Mouse (Mus musculus): Measurements from ENCODE around the gene Akr1c6.
"Not testable (repeated sequence)": the region's sequence is repeated elsewhere in the genome, so short reads cannot be mapped to it uniquely, and the experiment has no call there.

Akr1c6 gene

DNA sequence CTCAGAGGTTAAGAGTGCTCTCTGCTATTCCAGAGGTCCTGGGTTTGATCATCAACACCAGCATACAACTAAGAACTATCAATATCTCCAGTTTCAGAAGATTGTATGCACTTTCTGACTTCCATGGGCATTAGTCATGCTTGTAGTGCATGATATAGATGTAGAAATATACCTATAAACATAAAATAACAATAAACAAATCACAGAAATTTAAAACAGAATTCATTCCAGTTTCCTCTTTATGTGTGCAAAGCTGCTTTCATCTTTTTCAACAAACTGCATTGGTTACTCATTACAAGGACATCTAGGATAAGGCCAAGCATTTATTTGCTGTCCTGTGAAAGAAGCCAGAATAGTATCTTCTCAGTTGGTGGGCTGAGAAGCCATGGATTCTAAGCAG lies at the start of gene Akr1c6:
Akr1c6 (plus strand) TSS at position 301 of the 400 bp plus-strand sequence.
- DNase-seq (ENCODE audit: low spot score in 2 of 2): no peak

DNA sequence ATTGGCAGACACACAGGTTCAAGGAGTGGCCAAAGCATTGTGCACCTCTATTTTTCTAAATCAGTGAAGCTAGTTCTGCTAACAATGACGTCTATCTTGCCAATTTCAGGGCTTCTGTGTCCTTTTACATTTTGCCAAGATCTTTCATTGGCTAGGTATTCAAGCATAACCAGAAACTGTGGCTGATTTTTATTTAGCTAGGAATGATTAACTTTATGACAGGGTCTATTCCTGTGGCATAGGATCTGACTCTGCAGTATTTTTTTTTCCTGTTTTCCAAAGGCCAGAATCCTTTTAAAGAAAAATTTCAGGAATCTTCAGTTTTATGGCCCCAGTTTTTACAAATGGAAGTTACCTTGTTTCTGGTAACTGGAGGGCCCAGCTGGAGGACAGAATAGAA lies 49.2 kb upstream of the Akr1c6 start:
- DNase-seq (ENCODE audit: low spot score in 2 of 2): no peak

DNA sequence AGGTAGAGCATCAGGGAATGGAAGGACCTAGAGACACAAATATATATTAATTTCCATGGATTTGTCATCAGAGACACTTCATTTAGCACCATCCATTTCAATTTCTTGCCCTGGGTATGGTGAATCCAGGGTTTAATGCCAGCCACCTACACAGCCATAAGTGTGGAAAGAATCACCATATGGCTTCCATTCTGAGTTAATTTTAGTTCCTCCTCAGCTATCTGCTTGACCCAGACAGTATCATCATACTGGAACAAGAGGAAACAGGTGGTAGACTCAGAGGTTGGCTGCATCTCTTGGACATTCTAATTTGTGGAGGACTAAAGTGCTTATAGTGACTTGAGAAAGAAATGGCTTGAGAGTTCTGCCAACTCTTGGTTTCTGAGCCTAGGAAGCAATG lies 48.6 kb upstream of the Akr1c6 start:
- no peak for DNase-seq (ENCODE audit: low spot score in 2 of 2)

DNA sequence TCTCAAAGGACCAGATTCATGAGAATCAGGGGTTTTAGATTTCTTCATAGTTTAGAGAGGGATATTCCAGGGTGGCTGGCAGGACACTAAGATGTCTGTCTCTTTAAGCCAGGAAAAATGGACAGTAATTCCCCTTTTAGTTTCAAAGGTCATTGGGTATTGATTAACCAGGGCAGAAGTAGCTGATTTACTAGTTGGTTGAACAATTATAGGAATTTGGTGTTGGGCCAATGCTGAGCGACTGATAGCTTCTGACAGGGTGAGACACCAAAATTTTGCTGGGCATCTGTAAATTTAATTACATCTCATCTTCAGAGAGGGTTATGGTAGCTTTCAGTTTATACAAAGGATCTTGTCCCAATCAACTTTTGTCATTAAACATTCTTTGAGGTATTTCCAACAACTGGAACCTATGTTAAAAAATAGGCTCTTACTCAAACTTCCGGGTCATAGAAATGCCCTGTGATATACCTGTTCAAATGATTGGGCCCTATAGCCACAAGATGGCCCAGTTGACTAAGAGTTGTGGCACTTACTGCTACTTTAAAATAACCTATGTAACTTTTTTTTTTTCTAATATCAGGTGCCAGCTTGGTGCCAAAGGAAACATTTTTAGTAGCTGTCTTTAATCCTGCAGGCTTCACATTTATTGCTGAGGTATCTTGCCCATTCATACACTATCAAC lies 45.2 kb upstream of the Akr1c6 start:
- DNase-seq (ENCODE audit: low spot score in 2 of 2): no peak

DNA sequence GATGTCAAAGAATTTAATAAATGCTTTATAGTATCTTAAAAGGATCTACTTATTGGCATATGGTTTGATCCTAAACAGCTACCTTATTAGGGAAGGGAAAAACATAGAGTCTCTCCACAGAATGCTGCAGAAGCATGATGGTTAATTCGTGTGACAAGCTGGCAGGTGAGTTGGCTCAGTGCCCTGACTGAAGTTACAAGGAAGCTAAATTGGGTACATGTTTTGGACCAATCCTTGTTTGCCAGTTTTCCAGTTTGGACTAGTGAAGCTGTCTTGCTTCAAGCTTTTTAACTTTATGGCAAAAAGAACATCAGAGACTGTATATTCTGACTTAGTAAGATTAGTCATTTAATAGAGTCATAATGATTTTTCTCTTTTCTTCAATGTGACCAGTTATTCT lies 33.7 kb upstream of the Akr1c6 start:
- DNase-seq (ENCODE audit: low spot score in 2 of 2): not testable (repeated sequence)

DNA sequence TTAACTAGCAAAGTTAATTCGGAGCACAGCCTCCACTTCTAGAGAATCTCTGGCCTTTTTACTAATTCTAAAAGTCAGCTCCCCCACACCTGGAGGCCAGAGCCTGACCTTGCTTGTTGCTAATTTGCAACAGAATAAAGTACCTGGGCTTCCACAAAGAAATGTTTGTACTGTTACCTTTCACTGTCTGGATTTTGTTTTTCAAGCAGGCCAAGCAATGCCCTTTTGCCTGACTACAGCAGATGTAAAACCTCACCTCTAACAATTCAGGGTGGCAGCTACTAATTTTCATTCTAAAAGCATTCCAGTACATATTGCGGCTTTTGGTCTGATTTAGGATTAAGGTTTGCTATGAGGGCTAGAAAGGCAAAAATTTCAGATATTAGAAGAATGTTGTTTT lies 33.3 kb upstream of the Akr1c6 start:
- no peak for DNase-seq (ENCODE audit: low spot score in 2 of 2)

DNA sequence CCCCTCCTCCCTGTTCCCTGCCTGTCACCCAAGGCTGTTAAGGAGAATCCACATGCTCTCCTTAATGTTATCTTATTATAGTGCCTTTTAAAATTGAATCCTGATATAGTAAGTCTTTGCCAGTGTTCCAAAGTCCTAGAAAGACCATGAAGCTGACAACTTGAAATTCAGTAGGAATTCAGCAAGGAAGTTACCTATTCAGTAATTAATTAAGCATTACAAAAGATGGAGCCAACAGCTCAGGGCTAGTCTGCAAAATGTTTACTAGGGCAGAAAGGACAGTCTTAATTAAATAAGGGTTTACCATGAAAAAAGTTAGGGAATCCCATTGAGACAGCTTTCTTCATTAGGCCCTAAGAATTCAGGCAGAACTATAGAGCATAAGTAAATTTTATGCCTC lies 31.9 kb upstream of the Akr1c6 start:
- no peak for DNase-seq (ENCODE audit: low spot score in 2 of 2)

DNA sequence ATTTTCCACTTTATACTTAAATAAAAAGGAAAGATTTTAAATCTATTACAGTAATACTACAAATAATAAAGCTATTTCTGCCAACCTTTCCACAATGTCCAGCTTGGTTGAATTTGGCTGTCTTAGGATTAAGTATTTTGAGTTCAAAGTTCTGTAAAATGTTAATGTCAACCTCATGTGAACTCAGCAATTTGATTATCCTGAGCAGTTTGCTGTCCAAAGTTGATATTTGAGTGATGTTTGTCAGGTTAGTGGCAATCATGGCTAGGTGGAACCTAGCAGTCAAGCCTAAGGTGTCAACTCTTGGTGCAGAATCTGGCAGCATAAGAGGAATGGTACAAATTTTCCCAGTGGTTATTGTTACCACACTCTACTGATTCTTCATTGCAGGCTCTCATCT lies 29.4 kb upstream of the Akr1c6 start:
- no peak for DNase-seq (ENCODE audit: low spot score in 2 of 2)

DNA sequence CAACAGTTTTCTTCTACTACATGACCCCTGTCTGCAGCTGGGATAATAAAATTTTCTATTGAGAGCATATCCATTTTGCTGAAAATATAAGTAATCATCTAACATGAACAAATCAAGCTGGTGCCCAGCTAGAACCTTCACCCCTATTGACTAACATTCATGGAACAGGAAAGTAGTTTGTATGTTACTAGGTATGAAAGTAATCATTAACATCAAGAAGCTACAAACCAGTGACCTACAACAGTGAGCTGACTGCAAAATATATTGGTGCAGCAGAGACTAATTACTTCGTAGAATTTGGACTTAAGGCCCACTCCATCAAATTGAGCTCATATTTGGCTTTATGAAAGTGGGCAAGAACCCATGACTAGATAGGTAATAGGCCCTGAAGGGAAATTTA lies 27.3 kb upstream of the Akr1c6 start:
- DNase-seq (ENCODE audit: low spot score in 2 of 2): no peak

DNA sequence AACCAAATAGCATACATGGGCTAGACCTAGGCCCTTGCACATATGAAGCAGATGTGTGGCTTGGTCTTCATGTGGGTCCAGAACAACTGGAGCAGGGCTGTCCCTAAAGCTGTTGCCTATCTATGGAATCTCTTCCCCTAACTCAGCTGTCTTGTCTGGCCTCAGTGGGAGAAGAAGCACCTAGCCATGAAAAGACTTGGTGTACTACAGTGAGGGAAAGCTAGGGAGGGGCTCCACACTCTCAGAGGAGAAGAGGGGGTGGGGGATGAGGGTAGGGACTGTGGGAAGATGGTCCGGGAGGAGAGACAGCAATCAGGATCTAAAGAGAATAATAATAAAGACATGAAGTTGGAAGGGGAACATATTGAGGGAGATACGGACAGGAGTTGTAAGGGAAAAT lies 5.5 kb upstream of the Akr1c6 start:
- DNase-seq (ENCODE audit: low spot score in 2 of 2): no peak

DNA sequence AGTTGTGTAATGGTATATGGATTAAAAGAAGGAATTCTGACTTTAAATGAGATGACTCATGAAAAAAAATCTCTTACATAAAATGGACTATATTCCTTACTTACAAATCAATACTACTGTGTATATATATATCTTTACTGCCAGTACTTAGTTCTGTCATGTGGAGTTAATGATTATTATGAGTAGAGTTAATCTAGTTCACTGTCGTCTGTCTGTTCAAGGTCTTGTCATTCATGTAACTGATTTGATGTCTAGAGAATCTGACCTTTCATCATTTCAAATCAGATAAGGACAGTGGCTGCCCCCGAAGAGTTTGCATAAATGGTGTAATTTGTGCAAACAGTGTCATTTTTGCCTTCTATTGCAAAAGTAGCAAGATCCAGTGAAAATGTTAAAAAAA lies 5.1 kb upstream of the Akr1c6 start:
- no peak for DNase-seq (ENCODE audit: low spot score in 2 of 2)

DNA sequence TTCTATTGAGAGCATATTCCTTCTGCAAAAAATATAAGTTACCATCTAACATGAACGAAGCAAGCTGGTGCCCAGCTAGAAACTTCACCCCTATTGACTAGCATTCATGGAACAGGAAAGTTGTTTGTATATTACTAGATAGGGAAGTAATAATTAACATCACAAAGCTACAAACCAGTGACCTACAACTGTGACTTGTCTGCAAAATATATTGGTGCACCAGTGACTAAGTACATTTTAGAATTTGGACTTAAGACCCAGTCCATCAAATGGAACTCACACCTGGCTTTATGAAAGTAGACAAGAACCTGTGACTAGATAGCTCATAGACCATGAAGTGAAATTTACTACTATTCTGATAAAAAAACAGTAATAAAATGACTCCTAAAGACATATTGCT lies 3.0 kb upstream of the Akr1c6 start:
- DNase-seq (ENCODE audit: low spot score in 2 of 2): no peak

DNA sequence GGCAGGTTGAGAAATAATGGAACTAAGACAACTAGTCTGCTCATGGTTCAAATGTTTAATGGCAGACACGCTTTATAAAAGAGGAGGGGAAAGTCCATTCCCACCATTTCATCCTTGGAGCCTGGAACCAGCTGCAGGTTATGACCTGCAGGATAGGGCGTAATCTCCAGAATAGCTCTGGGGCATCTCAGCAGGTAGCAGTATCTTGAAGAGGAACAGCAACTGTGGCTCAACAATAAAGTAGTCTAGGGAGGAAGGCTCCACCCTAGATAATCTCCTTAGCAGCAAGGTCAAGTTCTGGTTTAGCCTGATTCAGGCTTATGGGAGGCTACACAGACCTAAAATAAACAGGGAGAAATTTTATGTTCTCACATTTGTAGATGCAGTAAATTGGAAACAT lies 31.5 kb downstream of the Akr1c6 start:
- no peak for DNase-seq (ENCODE audit: low spot score in 2 of 2)

DNA sequence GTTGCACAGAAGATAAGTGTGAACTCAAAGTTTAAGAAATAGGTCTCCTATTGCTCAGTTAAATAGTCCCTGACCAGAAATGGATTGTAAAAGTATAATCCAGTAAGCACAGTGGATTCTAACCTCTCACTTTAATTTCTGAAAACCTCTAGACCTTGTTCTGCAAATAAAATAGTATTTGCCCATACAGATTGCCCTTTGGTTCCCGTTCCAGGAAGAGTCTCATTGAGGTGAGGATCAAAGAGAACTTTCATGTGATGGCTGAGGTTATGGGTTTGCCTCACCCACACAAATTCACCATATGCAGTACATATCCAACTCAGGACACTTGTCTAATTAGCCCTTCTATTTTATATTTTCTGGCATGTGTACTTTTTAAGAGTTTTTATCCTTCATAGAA lies 33.8 kb downstream of the Akr1c6 start:
- no peak for DNase-seq (ENCODE audit: low spot score in 2 of 2)

All from spleen, postnatal 4 days (tissue).